Mouse (Mus musculus) layer of hippocampus, postnatal 36 days (tissue): ENCODE measurements at regions not wholly inside any gene's neighbourhood (a gene's known extent, or its start where the extent isn't known, plus 50 kb on each side); places are given as distances from the start of the nearest gene placed in this dataset.

Experiments
- DNase-seq, 2 experiments: peaks; one replicate each; pipeline ENCODE4 v3.0.0; 2022

DNA sequence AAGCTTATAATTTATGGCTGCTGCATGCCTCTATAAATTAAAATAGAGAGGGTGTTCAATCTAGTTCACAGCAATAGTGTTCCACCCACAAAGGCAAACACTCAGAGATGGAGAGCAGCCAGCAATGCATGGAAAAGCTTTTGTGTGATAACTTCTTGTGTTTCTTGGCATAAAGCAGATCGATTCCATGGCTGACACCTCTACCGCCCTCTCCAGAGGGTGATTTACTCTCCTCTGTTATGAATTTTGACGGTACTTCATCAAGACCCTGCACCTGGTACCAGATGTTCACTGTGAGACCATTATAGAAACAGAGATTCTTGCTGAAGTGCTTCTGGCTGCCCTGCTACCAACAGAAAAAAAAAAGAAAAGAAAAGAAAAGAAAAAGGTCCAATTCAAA, 54.1 kb upstream of the Btc start:
- DNase-seq, result no peak

DNA sequence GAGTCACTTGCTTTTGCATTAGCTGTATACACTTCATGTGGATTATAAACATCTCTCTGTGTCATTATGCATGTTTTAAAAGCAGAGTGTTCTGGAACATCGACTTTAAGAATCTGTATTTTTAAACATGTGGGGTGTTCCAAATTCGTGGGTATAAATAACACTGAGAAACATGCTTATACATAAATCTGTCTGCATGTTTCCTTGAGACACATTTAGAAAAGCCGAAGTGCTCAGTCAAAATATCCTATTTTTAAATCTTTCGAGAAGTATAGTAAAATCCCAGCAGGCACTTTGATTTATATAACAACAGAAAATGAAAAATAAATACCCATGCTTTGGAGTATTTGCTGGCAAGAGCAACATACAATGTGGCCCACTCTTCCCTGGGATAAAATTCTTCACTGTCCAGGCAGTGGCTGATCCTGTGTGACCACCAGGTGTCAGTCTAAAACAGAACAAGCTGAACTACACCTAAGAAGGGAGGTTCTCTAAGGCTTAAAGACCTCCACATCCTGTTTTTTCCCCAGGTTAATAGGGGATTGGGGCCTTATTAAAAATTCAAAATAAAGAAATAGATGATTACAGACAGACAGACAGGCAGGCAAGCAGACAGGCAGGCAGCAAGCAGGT, 52.4 kb upstream of the Parm1 start:
- peak in 1 of 2 experiments; percentile 27 for DNase-seq
